Mouse (Mus musculus) frontal cortex, postnatal 10 days (tissue): ENCODE measurements around the gene Purb.
"Not testable (repeated sequence)": the region's sequence is repeated elsewhere in the genome, so short reads cannot be mapped to it uniquely, and the experiment has no call there.

Experiments
- DNase-seq, 2 experiments: peaks; one replicate each; pipeline ENCODE4 v3.0.0; 2022; ENCODE audit warnings: low spot score in 2 of 2, mixed read lengths in 1 of 2

The Purb gene

DNA sequence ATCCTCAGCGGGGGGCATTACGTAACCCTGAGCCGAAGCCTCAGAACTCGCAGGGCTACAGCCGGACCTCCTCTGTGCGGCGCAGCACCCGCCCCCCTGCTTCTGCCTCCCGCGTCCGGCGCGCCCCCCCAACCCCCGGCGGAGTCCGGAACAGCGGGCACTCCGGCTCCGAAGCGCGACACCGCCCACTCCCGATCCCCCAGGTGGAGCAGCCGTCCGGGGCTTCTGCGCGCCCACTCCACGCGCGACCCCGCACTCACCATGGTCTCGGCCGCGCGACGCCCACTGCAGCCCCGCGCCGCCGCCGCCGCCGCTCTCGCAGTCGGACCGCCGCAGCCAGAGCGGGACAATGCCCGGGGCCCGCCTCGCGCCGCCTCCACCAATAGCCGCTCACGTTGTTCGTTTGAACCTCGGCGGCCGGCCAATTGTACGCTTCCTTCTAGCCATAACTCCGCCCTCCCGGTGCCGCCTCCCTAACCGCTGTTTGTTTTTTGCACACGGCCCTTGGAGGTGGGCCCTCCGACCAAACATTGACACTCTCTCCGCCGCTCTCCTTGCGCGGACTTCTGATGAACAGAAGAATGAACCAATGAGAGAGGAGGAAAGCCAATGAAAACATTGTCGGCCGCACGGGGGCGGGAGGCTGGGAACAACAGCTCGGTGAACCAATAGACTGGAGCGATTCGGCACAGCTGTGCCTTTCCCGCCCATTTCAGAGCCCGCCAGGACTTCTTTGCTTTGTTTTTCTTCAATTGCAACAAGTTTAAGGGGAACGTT is 31.5 kb downstream of the Purb start, which contains the start of gene H2afv:
Gene H2afv (minus strand): TSS at position 367 of the 777 bp plus-strand sequence.
- DNase-seq = peak; percentile 99

DNA sequence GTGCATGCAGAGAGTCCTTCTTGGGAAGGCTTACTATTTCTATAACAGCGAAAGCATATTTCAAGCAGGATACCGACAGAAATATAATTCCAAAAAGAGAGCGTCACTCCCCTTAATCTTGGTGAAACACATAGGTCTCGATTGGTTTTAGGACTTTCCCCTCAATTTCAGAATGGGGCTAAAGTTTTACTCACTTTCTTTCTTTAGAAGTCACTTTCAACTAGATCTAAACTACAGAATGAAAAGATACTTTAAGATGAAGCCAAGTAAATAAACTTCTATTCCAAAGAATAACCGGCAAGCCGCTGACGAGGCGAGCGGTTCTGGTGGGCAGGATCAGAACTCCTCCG is 32.0 kb downstream of the Purb start:
- no peak for DNase-seq

DNA sequence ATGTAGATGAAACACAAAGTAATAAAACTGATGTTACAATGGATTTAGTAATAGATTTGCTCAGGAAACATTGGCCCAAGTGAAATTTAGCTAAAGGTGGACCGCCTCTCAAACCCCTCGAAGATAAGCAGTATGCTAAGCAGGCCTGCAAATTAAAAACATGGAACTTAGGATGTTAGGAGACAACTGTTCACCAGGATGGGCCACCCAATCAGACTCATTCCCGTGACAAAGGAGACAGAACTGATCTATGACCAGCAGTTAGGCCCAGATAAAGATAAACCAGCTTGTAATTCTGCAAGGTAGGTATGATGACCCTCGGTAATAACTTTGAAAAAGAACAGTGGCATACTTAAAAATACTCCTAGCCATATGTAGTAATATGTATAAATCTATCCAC is 32.6 kb downstream of the Purb start:
- no peak for DNase-seq

DNA sequence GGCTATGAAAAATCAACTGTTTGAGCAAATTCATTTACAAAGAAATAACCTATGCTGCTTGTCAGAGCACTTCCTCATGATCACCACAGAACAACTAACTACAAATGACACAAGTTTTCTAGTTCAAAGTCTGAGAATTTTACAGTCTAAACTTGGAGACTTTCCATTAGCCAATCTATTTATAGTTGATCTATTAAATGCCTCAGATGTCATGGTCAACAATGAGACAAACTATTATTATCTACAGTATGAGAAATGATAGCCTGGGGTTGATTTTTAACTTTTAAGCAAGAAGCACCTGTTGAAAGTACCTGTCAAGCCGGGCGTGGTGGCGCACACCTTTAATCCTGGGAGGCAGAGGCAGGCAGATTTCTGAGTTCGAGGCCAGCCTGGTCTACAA is 33.2 kb downstream of the Purb start:
- no peak for DNase-seq

DNA sequence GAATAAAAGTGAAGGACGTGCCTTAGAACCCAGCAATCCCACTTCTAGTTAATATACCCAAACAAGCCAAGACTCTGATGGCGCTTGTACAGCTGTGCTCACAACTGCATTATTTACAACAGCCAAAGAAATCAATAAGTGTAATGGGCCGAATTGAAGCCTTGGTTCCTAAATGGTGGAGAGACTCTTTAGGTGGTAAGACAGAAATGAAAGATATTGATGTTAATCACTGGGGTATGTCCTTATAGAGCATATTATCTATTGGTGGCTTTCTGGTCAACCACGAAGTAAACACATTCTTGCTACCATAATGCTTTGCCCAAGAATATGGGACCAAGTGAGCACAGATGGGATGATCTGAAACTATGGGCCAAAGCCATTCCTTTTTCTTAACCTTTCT is 35.5 kb downstream of the Purb start:
- no peak for DNase-seq

DNA sequence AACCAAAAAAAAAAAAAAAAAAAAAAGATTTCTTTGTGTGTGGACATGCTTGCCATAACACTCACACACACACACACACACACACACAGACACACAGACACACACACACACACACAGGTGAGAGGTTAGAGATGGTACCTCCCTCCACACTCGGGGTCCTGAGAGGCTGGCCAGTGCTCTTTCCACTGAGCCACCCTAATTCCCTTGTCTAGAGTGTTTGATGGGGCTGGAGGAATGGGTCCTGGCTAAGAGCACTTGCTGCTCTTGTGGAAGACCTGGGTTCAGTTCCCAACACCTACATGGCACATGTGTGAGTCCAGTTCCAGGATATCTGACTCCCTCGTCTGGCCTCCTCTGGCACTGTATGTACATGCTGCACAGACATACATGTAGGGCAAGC is 38.0 kb downstream of the Purb start:
- DNase-seq = no peak

DNA sequence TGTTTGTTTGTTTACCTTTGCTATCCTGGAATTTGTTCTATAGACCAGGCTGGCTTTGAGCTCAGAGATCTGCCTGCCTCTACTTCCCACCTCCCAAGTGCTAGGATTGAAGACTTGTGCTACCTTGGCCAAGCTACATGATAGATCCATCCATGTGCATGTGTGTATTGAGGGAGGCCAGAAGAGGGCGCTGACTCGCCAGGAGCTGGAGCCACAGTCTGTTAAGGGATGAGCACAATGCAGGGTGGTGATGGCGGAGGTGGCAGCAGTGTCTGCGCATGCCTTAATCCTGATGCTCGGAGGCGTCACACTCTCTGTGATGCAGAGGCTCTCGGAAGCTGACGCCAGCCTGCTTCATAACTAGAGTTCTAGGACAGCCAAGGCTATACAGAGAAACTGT is 39.3 kb downstream of the Purb start:
- DNase-seq = peak in 1 of 2 experiments; percentile 36

DNA sequence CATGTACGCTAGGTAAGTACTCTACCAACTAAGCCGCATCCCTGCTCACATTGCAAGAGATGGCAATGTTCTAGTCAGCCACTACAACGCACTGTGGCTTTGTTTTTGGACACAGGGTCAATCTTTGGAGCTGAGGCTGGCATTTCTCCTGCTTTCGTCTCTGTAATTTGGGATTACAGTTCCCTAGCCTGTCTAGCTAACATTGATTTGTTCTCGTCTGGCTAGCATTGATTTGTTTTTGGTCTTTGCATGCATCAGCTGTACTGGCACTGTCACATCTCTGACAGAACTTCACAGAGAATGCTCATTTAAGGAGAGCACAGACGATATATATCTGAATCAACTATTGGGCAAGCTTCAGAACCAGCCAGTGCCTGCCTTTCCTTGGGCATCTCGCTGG is 45.5 kb downstream of the Purb start:
- DNase-seq = no peak

DNA sequence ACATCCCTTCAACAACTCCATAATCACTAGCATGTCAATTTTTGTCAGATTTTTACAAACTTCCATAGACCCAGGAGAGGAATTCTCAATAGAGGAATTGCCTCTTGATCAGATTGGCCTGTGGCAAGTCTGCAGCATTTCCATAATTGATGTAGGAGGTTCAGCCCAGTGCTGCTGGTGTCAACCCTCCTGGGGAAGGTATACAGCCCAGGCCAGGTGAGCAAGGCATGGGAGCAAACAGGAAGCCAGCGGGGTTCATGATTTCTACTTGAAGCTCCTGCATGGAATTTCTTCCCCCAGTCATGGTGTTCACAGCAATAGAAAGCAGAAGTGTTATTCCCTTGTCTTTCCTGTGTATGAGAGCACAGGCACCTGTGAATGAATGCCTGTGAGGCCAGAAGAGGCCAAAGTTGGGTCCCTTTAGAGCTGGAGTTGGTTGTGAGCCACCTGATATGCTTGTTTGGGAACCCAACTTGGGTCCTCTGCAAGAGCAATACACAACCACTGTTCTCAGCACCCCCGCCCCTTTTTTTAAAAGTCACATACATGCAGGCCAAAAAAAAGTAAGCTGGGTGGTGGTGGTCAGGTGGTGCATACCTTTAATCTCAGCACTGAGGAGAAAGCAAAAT is 54.9 kb downstream of the Purb start:
- DNase-seq = no peak

DNA sequence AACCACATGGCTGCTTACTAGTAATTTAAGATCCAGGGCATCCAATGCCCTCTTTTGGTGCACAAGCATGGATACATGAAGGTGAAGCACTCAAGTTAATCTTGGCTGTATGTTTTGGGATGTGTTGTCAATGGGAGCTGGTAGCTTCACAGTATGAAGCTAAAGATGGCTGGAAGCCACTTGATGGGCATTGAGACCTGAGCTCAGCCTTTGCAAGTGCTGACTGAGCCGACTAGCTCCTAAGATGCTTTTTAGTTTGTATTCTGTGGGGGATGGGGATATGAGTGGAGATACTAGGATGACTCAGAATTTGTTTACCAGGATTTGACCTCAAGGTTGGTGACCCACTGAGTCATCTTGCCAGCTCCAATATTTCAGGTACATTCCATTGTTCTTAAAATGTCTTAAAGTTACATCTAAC is 55.4 kb downstream of the Purb start:
- no peak for DNase-seq

DNA sequence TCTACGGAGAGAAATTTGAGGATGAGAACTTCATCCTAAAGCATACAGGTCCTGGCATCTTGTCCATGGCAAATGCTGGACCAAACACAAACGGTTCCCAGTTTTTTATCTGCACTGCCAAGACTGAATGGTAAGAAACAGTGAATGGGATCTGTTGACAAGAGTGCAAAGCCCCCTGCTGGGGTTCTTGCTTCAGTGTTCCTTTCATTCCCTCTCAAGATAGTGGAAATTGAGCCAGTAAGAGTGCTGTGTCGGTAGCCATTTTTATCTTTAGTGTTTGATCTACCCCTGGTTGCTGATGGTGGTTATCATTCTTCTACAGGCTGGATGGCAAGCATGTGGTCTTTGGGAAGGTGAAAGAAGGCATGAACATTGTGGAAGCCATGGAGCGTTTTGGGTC is 56.6 kb downstream of the Purb start:
- not testable (repeated sequence) for DNase-seq

DNA sequence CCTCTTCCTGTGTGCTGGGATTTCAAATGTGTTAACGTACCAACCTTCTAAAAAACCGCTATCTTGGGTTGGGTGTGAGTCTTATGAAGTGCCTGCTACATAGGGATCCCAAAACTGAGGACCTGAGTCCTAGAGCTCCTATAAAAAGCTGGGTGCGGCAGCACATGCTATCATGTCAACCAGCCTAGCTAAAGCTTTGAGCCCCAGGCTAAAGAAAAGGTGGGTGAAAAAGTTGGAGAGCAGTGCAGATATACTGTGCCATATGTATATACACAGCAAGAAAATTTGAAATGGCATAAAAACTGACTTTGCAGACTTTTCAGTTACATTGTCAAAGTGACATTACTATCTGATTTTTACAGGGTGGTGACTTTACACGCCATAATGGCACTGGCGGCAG is 57.0 kb downstream of the Purb start:
- no peak for DNase-seq
